Mouse (Mus musculus): ENCODE measurements around the gene Ptov1. TPM values are rescaled to one million over a fixed set of nuclear protein-coding genes. Genes with fewer than 3 reads are reported as not detected.

Gene Ptov1
- total and polyA plus RNA-seq, 3 experiments: 155 to 293 (median 172) TPM

GRCm38 (mm10) chr7:44856265-44856916 lies 13.2 kb downstream of the Ptov1 start:
- no peak overlapping the region for H3K9ac ChIP-seq (ENCODE audit: low read depth, low read length)
- intact Hi-C loops (cut with DNase I): loop anchor here (5.0 kb wide), 1 partner anchor 41 kb away; the partner anchor contains the start of gene Fuz
- H3K4me1 ChIP-seq (ENCODE audit: control insufficient read depth, insufficient read depth, low read length): peaks cover 6% of the 10 kb centered on the region

GRCm38 (mm10) chr7:44855036-44855435 lies 14.6 kb downstream of the Ptov1 start:
- no peak for DNase-seq
- WGBS: 23% methylated on average over 10 of the region's 10 CpGs
- intact Hi-C loops (cut with DNase I): loop anchor here (2.0 to 5.0 kb wide), 2 partner anchors 14 to 42 kb away; partner anchors contain the start of genes Fuz and Ptov1
- Histone ChIP-seq H3K79me2 (replicated peaks; ENCODE audit: control insufficient read depth, insufficient read depth, low read length) (peaks cover 3% of the 10 kb centered on the region), H3K4me1 (ENCODE audit: control insufficient read depth, insufficient read depth, low read length) (peaks cover 8% of the 10 kb centered on the region), H3K9ac (ENCODE audit: low read depth, low read length) (peak overlapping the region; percentile 86), H3K27me3 (ENCODE audit: control insufficient read depth, insufficient read depth, low read length) (no peaks in the 10 kb centered on the region), H3K27ac (peak overlapping the region; percentile 98), H3K36me3 (ENCODE audit: control insufficient read depth, insufficient read depth, low read length) (no peaks in the 10 kb centered on the region), H3K4me3 (peak overlapping the region; percentile 59)
- TF ChIP-seq EP300 (IDR thresholded peaks at IDR 0.05; ENCODE audit: insufficient read depth, low read depth, low read length) (no peak), POLR2A (IDR thresholded peaks at IDR 0.05; ENCODE audit: insufficient read depth, low read depth, low read length) (no peak), CTCF (IDR thresholded peaks at IDR 0.05) (peak; percentile 51)

More at GRCm38 (mm10) chr7:44856265-44856916, 13.2 kb downstream of the Ptov1 start:
- TF ChIP-seq POLR2A (IDR thresholded peaks at IDR 0.05; ENCODE audit: insufficient read depth, low read depth, low read length): no peak
- Histone ChIP-seq H3K79me2 (replicated peaks; ENCODE audit: control insufficient read depth, insufficient read depth, low read length) (peaks cover 3% of the 10 kb centered on the region), H3K36me3 (ENCODE audit: control insufficient read depth, insufficient read depth, low read length) (no peaks in the 10 kb centered on the region), H3K4me3 (peak overlapping the region; percentile 83), H3K27ac (peak overlapping the region; percentile 91), H3K27me3 (ENCODE audit: control insufficient read depth, insufficient read depth, low read length) (no peaks in the 10 kb centered on the region)
- WGBS: 54% methylated on average over 9 of the region's 9 CpGs
- no peak for DNase-seq

GRCm38 (mm10) chr7:44854356-44855031 lies 15.1 kb downstream of the Ptov1 start:
- peak overlapping the region; percentile 59 for H3K4me3 ChIP-seq
- H3K27ac ChIP-seq: peak overlapping the region; percentile 98
- no peaks in the 10 kb centered on the region for H3K27me3 ChIP-seq (ENCODE audit: control insufficient read depth, insufficient read depth, low read length)
- WGBS: under 1% methylated on average over 45 of the region's 45 CpGs
- peak; percentile 91 to 93 for DNase-seq
- peaks cover 8% of the 10 kb centered on the region for H3K4me1 ChIP-seq (ENCODE audit: control insufficient read depth, insufficient read depth, low read length)
- TF ChIP-seq EP300 (IDR thresholded peaks at IDR 0.05; ENCODE audit: insufficient read depth, low read depth, low read length): 0 out of 2 replicates have a peak, but pooled peaks have one; percentile 10
- no peak for TF ChIP-seq CTCF (IDR thresholded peaks at IDR 0.05)
- peak; percentile 76 for TF ChIP-seq POLR2A (IDR thresholded peaks at IDR 0.05; ENCODE audit: insufficient read depth, low read depth, low read length)
- H3K9ac ChIP-seq (ENCODE audit: low read depth, low read length): peak overlapping the region; percentile 86
- peaks cover 3% of the 10 kb centered on the region for H3K79me2 ChIP-seq (replicated peaks; ENCODE audit: control insufficient read depth, insufficient read depth, low read length)
- no peaks in the 10 kb centered on the region for H3K36me3 ChIP-seq (ENCODE audit: control insufficient read depth, insufficient read depth, low read length)
- intact Hi-C loops (cut with DNase I): loop anchor here (2.0 to 5.0 kb wide), 2 partner anchors 14 to 43 kb away; partner anchors contain the start of genes Fuz and Ptov1

- H3K36me3 ChIP-seq (ENCODE audit: control insufficient read depth, insufficient read depth, low read length): no peaks in the 10 kb centered on the region
- peak overlapping the region; percentile 98 for H3K27ac ChIP-seq
- intact Hi-C loops (cut with DNase I): loop anchor here (2.0 kb wide), 1 partner anchor 15 kb away; the partner anchor contains the start of gene Ptov1
- peak overlapping the region; percentile 59 for H3K4me3 ChIP-seq
- peak overlapping the region; percentile 86 for H3K9ac ChIP-seq (ENCODE audit: low read depth, low read length)
- H3K27me3 ChIP-seq (ENCODE audit: control insufficient read depth, insufficient read depth, low read length): no peaks in the 10 kb centered on the region
- H3K79me2 ChIP-seq (replicated peaks; ENCODE audit: control insufficient read depth, insufficient read depth, low read length): peaks cover 3% of the 10 kb centered on the region
- TF ChIP-seq CTCF (IDR thresholded peaks at IDR 0.05) (no peak), EP300 (IDR thresholded peaks at IDR 0.05; ENCODE audit: insufficient read depth, low read depth, low read length) (no peak), POLR2A (IDR thresholded peaks at IDR 0.05; ENCODE audit: insufficient read depth, low read depth, low read length) (no peak)
- 14% methylated on average over 26 of the region's 26 CpGs for WGBS
- H3K4me1 ChIP-seq (ENCODE audit: control insufficient read depth, insufficient read depth, low read length): peaks cover 8% of the 10 kb centered on the region
- no peak for DNase-seq
Observed at GRCm38 (mm10) chr7:44853596-44854355, 15.8 kb downstream of the Ptov1 start.

- TF ChIP-seq EP300 (IDR thresholded peaks at IDR 0.05; ENCODE audit: insufficient read depth, low read depth, low read length) (no peak), POLR2A (IDR thresholded peaks at IDR 0.05; ENCODE audit: insufficient read depth, low read depth, low read length) (no peak), CTCF (IDR thresholded peaks at IDR 0.05) (no peak)
- Histone ChIP-seq H3K4me3 (no peak overlapping the region), H3K27me3 (ENCODE audit: control insufficient read depth, insufficient read depth, low read length) (no peaks in the 10 kb centered on the region), H3K79me2 (replicated peaks; ENCODE audit: control insufficient read depth, insufficient read depth, low read length) (peaks cover 3% of the 10 kb centered on the region), H3K9ac (ENCODE audit: low read depth, low read length) (no peak overlapping the region), H3K4me1 (ENCODE audit: control insufficient read depth, insufficient read depth, low read length) (peaks cover 8% of the 10 kb centered on the region), H3K27ac (no peak overlapping the region), H3K36me3 (ENCODE audit: control insufficient read depth, insufficient read depth, low read length) (no peaks in the 10 kb centered on the region)
- 92% methylated on average over 2 of the region's 2 CpGs for WGBS
- intact Hi-C loops (cut with DNase I): no loop called here
- no peak for DNase-seq
Observed at GRCm38 (mm10) chr7:44853065-44853464, 16.5 kb downstream of the Ptov1 start.

Data from heart, adult 2 months (tissue).